Comparison of ENCODE assay signal across 19 mouse cellular contexts in the genomic region with DNA sequence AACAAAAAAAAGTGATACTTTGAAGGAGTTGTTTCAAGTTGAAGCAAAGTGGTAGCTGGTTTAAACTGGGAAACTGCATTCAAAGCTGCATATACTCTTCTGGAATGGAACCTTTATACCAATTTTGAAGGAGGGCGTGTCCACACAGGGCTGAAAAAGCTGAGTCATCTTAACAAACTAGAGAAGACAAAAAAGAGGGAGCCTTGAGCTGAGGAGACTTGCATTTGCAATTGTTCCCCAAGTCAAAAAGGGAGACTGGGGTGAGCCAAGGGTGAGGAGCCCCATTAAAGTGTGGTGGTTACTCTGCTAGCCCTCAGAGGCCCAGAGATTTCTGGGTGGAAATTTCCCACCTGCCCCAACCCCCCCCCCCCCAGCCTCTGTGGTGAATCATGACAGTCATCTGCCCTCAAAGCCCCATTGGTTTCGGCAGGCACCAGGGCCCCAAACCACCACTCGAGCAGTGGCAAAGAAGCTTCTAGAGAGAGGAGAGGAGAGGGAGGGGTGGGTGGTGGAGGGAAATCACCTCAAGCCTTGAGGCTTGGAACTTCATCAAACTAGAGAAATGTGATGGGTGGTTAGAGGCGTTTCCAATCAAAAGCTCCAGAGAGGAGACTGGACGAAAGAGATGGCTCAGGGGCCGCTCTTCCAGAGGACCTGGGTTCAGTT. TPM values are rescaled to one million over a fixed set of nuclear protein-coding genes. Genes with fewer than 3 reads are reported as not detected.
"Had no signal": no experiment of that assay in that cellular context is flagged by ENCODE, and none has a peak within 500 bp of the region (broad histone marks: within the 10 kb centered on the region; RNA-seq: fewer than 3 reads in every experiment).

No protein-coding gene starts in this region.

- H3K4me3 ChIP-seq: layer of hippocampus, adult 2 months; liver, embryonic 15.5 days; midbrain, embryonic 13.5 days; neural tube, embryonic 12.5 days had no signal

- ATAC-seq: lung, postnatal 0 days; midbrain, embryonic 13.5 days had no signal

- H3K36me3 ChIP-seq: liver, embryonic 15.5 days; midbrain, embryonic 13.5 days; neural tube, embryonic 12.5 days had no signal

- H3K9ac ChIP-seq: liver, embryonic 15.5 days; midbrain, embryonic 13.5 days; neural tube, embryonic 12.5 days had no signal

- H3K27ac ChIP-seq: layer of hippocampus, adult 2 months; liver, embryonic 15.5 days; midbrain, embryonic 13.5 days; neural tube, embryonic 12.5 days had no signal

- DNase-seq: kidney, adult 9 months; kidney, postnatal 10 days; kidney, postnatal 4 days; left cerebral cortex, postnatal 4 days; lung, adult 2 months; lung, postnatal 36 days; spleen, adult 18-20 months; thymus, postnatal 4 days had no signal

- H3K4me1 ChIP-seq: liver, embryonic 15.5 days; midbrain, embryonic 13.5 days; neural tube, embryonic 12.5 days had no signal

- H3K4me2 ChIP-seq: liver, embryonic 11.5 days; liver, embryonic 15.5 days; midbrain, embryonic 13.5 days; neural tube, embryonic 12.5 days had no signal

- H3K9me3 ChIP-seq: liver, embryonic 15.5 days; midbrain, embryonic 13.5 days; neural tube, embryonic 12.5 days had no signal

RNA-seq across cellular contexts. Expression of gene En1, which starts 13.7 kb away (rescaled TPM):
- total RNA-seq: layer of hippocampus, adult 2 months; left cerebral cortex, adult 18-20 months; left cerebral cortex, postnatal 10 days; megakaryocyte progenitor cell, adult 5-6 weeks; neutrophil, adult 5-6 weeks had no signal
- polyA plus RNA-seq: liver, embryonic 15.5 days; lung, adult 2 months; lung, postnatal 0 days; stomach, embryonic 14.5 days had no signal
